Mouse (Mus musculus) ES-E14 (cell line): ENCODE data around the gene Dcaf15. TPM values are rescaled to one million over a fixed set of nuclear protein-coding genes. Genes with fewer than 3 reads are reported as not detected.

Source experiments
- DNase-seq: peaks from one replicate; pipeline ENCODE4 v3.0.0-alpha.2; 2013; ENCODE audit warnings: low read depth, low spot score
- H3K27ac ChIP-seq: 2 replicates; pipeline ENCODE4 v1.5.1; 2012; ENCODE audit warnings: low read depth, mild to moderate bottlenecking, low read length, moderate library complexity, mixed read lengths; ENCODE audit not compliant: poor library complexity, insufficient read depth, severe bottlenecking
- H3K36me3 ChIP-seq: 2 replicates; pipeline ENCODE4 v1.6.1; 2012; ENCODE audit warnings: mild to moderate bottlenecking, low read length, moderate library complexity, mixed read lengths; ENCODE audit not compliant: control insufficient read depth, poor library complexity, insufficient read depth, severe bottlenecking
- H3K4me1 ChIP-seq, 2 experiments: fragments of 150-350 bp in 1 of 2; sonication (generic) in 1 of 2; 2 replicates each; pipeline ENCODE4 v1.6.1; 2012; ENCODE audit warnings: low read length in 2 of 2, mild to moderate bottlenecking in 1 of 2, mixed read lengths in 1 of 2; ENCODE audit not compliant: control insufficient read depth in 2 of 2, insufficient read depth in 2 of 2, poor library complexity in 1 of 2
- H3K4me3 ChIP-seq, 2 experiments: fragments of 150-350 bp in 1 of 2; sonication (generic) in 1 of 2; 2 replicates each; pipeline ENCODE4 v1.5.1; 2012; ENCODE audit warnings: low read length in 2 of 2, low read depth in 1 of 2, mild to moderate bottlenecking in 1 of 2, mixed read lengths in 1 of 2; ENCODE audit not compliant: insufficient read depth in 1 of 2, poor library complexity in 1 of 2, severe bottlenecking in 1 of 2
- H3K9ac ChIP-seq: 2 replicates; pipeline ENCODE4 v1.6.1; 2012; ENCODE audit warnings: low read depth, mild to moderate bottlenecking, low read length, mixed read lengths; ENCODE audit not compliant: poor library complexity, insufficient read depth, severe bottlenecking
- H3K9me3 ChIP-seq: fragments of 150-350 bp; sonication (generic); 2 replicates; pipeline ENCODE4 v1.6.1; 2012; ENCODE audit warnings: low read depth, mild to moderate bottlenecking, low read length; ENCODE audit not compliant: control insufficient read depth, insufficient read depth
- CHD2 ChIP-seq: IDR thresholded peaks from 2 replicates; pipeline ENCODE4 v1.6.1; 2014; ENCODE audit warnings: mild to moderate bottlenecking, low read depth, low read length, inconsistent platforms
- HCFC1 ChIP-seq: IDR thresholded peaks from 2 replicates; pipeline ENCODE4 v1.6.1; 2012; ENCODE audit warnings: low read length, inconsistent platforms, borderline replicate concordance; ENCODE audit not compliant: insufficient read depth
- MAFK ChIP-seq: IDR thresholded peaks from 2 replicates; pipeline ENCODE4 v1.6.1; 2014; ENCODE audit warnings: mild to moderate bottlenecking, low read depth, low read length, inconsistent platforms; ENCODE audit not compliant: insufficient read depth
- ZC3H11A ChIP-seq: IDR thresholded peaks from 2 replicates; pipeline ENCODE4 v1.6.1; 2012; ENCODE audit warnings: low read depth, mild to moderate bottlenecking, inconsistent platforms, low read length, borderline replicate concordance
- ZNF384 ChIP-seq: IDR thresholded peaks from 2 replicates; pipeline ENCODE4 v1.6.1; 2012; ENCODE audit warnings: low read depth, low read length, inconsistent platforms
- in situ Hi-C, 2 experiments: fragments of 600-800 bp; cut with MboI; formaldehyde crosslinking; loops; one replicate each; pipeline ENCODE4 v1.15.1; 2025; ENCODE audit warnings: low sequenced_read_pairs in 2 of 2, inconsistent platforms in 1 of 2; ENCODE audit not compliant: unreplicated experiment in 2 of 2
- total RNA-seq: library from RNA; depleted of rRNA; stranded (reverse); fragments of 300-350 nt; gene quantifications from 2 replicates; pipeline ENCODE4 v1.2.3, GENCODE M21; 2012

Gene Dcaf15
- total RNA-seq, 1 experiment, result 53.5 TPM

GRCm38 (mm10) chr8:84090585-84090984 is 14.0 kb downstream of the Dcaf15 start:
- DNase-seq, result no peak
- H3K36me3 ChIP-seq, result peaks cover 31% of the 10 kb centered on the region; the same call in 1 of the 2 replicates
- no peaks in the 10 kb centered on the region; a peak in 1 of 4 replicates for H3K4me1 ChIP-seq
- H3K9me3 ChIP-seq, result no peaks in the 10 kb centered on the region
- in situ Hi-C loops, result no loop called here
- H3K9ac ChIP-seq, result no peak overlapping the region
- no peak overlapping the region for H3K27ac ChIP-seq
- TF ChIP-seq ZNF384, result no peak
- TF ChIP-seq CHD2, result no peak
- TF ChIP-seq MAFK, result no peak
- no peak overlapping the region for H3K4me3 ChIP-seq

- TF ChIP-seq HCFC1 (no peak), ZNF384 (no peak), ZC3H11A (no peak), CHD2 (no peak), MAFK (no peak)
- Histone ChIP-seq H3K36me3 (peaks cover 31% of the 10 kb centered on the region; the same call in 1 of the 2 replicates), H3K9ac (no peak overlapping the region), H3K9me3 (no peaks in the 10 kb centered on the region), H3K4me3 (no peak overlapping the region), H3K4me1 (peaks cover 0 to 8% of the 10 kb centered on the region in 2 experiments; a peak in 2 of 4 replicates), H3K27ac (no peak overlapping the region)
- DNase-seq, result no peak
- in situ Hi-C loops, result no loop called here
Measured at GRCm38 (mm10) chr8:84089277-84089676, 15.3 kb downstream of the Dcaf15 start.

- H3K36me3 ChIP-seq, result peaks cover 25% of the 10 kb centered on the region; the same call in 1 of the 2 replicates
Measured at GRCm38 (mm10) chr8:84087821-84088220, 16.7 kb downstream of the Dcaf15 start.

GRCm38 (mm10) chr8:84087156-84087555 is 17.4 kb downstream of the Dcaf15 start:
- Histone ChIP-seq H3K4me1 (peaks cover 0 to 12% of the 10 kb centered on the region in 2 experiments; a peak in 2 of 4 replicates), H3K36me3 (peaks cover 23% of the 10 kb centered on the region; the same call in 1 of the 2 replicates), H3K9ac (no peak overlapping the region), H3K27ac (no peak overlapping the region), H3K9me3 (no peaks in the 10 kb centered on the region), H3K4me3 (no peak overlapping the region)
- no peak for DNase-seq
- in situ Hi-C loops, result no loop called here
- TF ChIP-seq ZNF384 (no peak), CHD2 (no peak), ZC3H11A (no peak), MAFK (no peak), HCFC1 (no peak)

More at GRCm38 (mm10) chr8:84087821-84088220, 16.7 kb downstream of the Dcaf15 start:
- in situ Hi-C loops, result no loop called here
- no peak for DNase-seq
- no peak overlapping the region for H3K27ac ChIP-seq
- peaks cover 0 to 12% of the 10 kb centered on the region in 2 experiments; a peak in 2 of 4 replicates for H3K4me1 ChIP-seq
- TF ChIP-seq ZC3H11A (no peak), ZNF384 (no peak), HCFC1 (no peak), CHD2 (no peak), MAFK (no peak)
- H3K9ac ChIP-seq, result no peak overlapping the region
- no peaks in the 10 kb centered on the region for H3K9me3 ChIP-seq
- no peak overlapping the region for H3K4me3 ChIP-seq
